Mouse (Mus musculus) intestine, postnatal 0 days (tissue): ENCODE data around the gene Lasp1. TPM values are rescaled to one million over a fixed set of nuclear protein-coding genes. Genes with fewer than 3 reads are reported as not detected.

Experiments
- ATAC-seq: fragments of 200-750 bp; cut with Nextera tagmentation; 2 replicates; pipeline ENCODE4 v1.8.0; 2017; ENCODE audit warnings: mild to moderate bottlenecking, moderate TSS enrichment, moderate library complexity
- H3K27ac ChIP-seq: fragments of 300-500 bp; sonication (generic); 2 replicates; pipeline ENCODE4 v1.5.1; 2014; ENCODE audit warnings: mild to moderate bottlenecking, low read depth, low read length, moderate library complexity
- H3K27me3 ChIP-seq: fragments of 300-500 bp; sonication (generic); replicated peaks from 2 replicates; pipeline ENCODE4 v1.6.1; 2014; ENCODE audit warnings: low read length, mixed read lengths; ENCODE audit not compliant: control insufficient read depth, insufficient read depth
- H3K36me3 ChIP-seq: fragments of 300-500 bp; sonication (generic); 2 replicates; pipeline ENCODE4 v1.6.1; 2014; ENCODE audit warnings: mild to moderate bottlenecking, moderate library complexity; ENCODE audit not compliant: control insufficient read depth, insufficient read depth
- H3K4me1 ChIP-seq: fragments of 300-500 bp; sonication (generic); replicated peaks from 2 replicates; pipeline ENCODE4 v1.6.1; 2014; ENCODE audit warnings: antibody characterized with exemption, low read length, mixed read lengths; ENCODE audit not compliant: control insufficient read depth, insufficient read depth
- H3K4me2 ChIP-seq: fragments of 300-500 bp; sonication (generic); replicated peaks from 2 replicates; pipeline ENCODE4 v1.6.1; 2014; ENCODE audit warnings: low read depth, mild to moderate bottlenecking, moderate library complexity
- H3K4me3 ChIP-seq: fragments of 300-500 bp; sonication (generic); 2 replicates; pipeline ENCODE4 v1.5.1; 2014; ENCODE audit warnings: low read depth, low read length
- H3K9ac ChIP-seq: fragments of 300-500 bp; sonication (generic); 2 replicates; pipeline ENCODE4 v1.6.1; 2014; ENCODE audit warnings: mild to moderate bottlenecking, low read depth, low read length
- H3K9me3 ChIP-seq: fragments of 300-500 bp; sonication (generic); 2 replicates; pipeline ENCODE4 v1.6.1; 2016; ENCODE audit warnings: mixed run types; ENCODE audit not compliant: control insufficient read depth
- CTCF ChIP-seq: sonication (generic); IDR thresholded peaks from 2 replicates; pipeline ENCODE4 v1.5.1; 2016; ENCODE audit warnings: low read depth, mild to moderate bottlenecking, control low read depth, antibody characterized with exemption, moderate library complexity
- WGBS: fragments of 180-500 bp; shearing (Covaris S2); extraction: QIAGEN DNeasy Blood & Tissue Kit; methylation state at CpG from one replicate; pipeline ENCODE4 v1.1.7; 2014; 5-methylcytosine and 5-hydroxymethylcytosine counted together
- polyA plus RNA-seq: library from polyadenylated mRNA; unstranded; fragments of >200 nt; fragmentation: Nextera tagmentation; extraction: Ambion mirVana; gene quantifications from 2 replicates; pipeline ENCODE4 v1.2.1, GENCODE M21; 2015

The Lasp1 gene
- polyA plus RNA-seq, 1 experiment from 2014 or later, result 98.2 TPM

GRCm38 (mm10) chr11:97874396-97874795, 75.6 kb downstream of the Lasp1 start:
- H3K36me3 ChIP-seq, result no peaks in the 10 kb centered on the region
- no peak overlapping the region for H3K9ac ChIP-seq
- no peak for TF ChIP-seq CTCF
- no peak overlapping the region for H3K4me2 ChIP-seq
- no peaks in the 10 kb centered on the region for H3K9me3 ChIP-seq
- 94% methylated on average over 1 of the region's 1 CpGs for WGBS
- no peak for ATAC-seq
- no peak overlapping the region for H3K27ac ChIP-seq
- H3K4me3 ChIP-seq, result no peak overlapping the region
- H3K4me1 ChIP-seq, result no peaks in the 10 kb centered on the region
- no peaks in the 10 kb centered on the region for H3K27me3 ChIP-seq

GRCm38 (mm10) chr11:97877341-97877740, 78.5 kb downstream of the Lasp1 start:
- 80% methylated on average over 2 of the region's 2 CpGs for WGBS
- no peak overlapping the region for H3K9ac ChIP-seq
- H3K4me3 ChIP-seq, result no peak overlapping the region
- no peaks in the 10 kb centered on the region for H3K27me3 ChIP-seq
- H3K27ac ChIP-seq, result no peak overlapping the region
- no peaks in the 10 kb centered on the region for H3K36me3 ChIP-seq
- ATAC-seq, result no peak
- no peak overlapping the region for H3K4me2 ChIP-seq
- H3K4me1 ChIP-seq, result no peaks in the 10 kb centered on the region
- no peak for TF ChIP-seq CTCF
- H3K9me3 ChIP-seq, result no peaks in the 10 kb centered on the region

- ATAC-seq, result no peak
- H3K27me3 ChIP-seq, result no peaks in the 10 kb centered on the region
- no peak overlapping the region for H3K4me3 ChIP-seq
- H3K4me2 ChIP-seq, result no peak overlapping the region
- no peak overlapping the region for H3K9ac ChIP-seq
- TF ChIP-seq CTCF, result no peak
- H3K36me3 ChIP-seq, result no peaks in the 10 kb centered on the region
- 92% methylated on average over 4 of the region's 4 CpGs for WGBS
- no peaks in the 10 kb centered on the region for H3K4me1 ChIP-seq
- no peak overlapping the region for H3K27ac ChIP-seq
- no peaks in the 10 kb centered on the region for H3K9me3 ChIP-seq
Measured at GRCm38 (mm10) chr11:97880362-97880761, 81.6 kb downstream of the Lasp1 start.

GRCm38 (mm10) chr11:97883542-97883917, 84.7 kb downstream of the Lasp1 start:
- peak; percentile 60 for ATAC-seq
- WGBS, result 3% methylated on average over 26 of the region's 26 CpGs
- TF ChIP-seq CTCF, result no peak

GRCm38 (mm10) chr11:97883918-97884600, 85.3 kb downstream of the Lasp1 start, which contains the start of gene Fbxo47:
TSS of gene Fbxo47 (minus strand) at chr11:97884154.
- TF ChIP-seq CTCF, result peak; percentile 81
- Histone ChIP-seq H3K36me3 (no peaks in the 10 kb centered on the region), H3K27me3 (no peaks in the 10 kb centered on the region), H3K9ac (peak within 1 kb of the TSS; percentile 64), H3K4me3 (peak within 1 kb of the TSS; percentile 60), H3K27ac (peak within 1 kb of the TSS; percentile 88), H3K4me2 (peak within 1 kb of the TSS; percentile 63), H3K4me1 (no peaks in the 10 kb centered on the region), H3K9me3 (no peaks in the 10 kb centered on the region)
- ATAC-seq, result peak; percentile 93
- under 1% methylated on average over 37 of the region's 37 CpGs for WGBS

More at GRCm38 (mm10) chr11:97883542-97883917, 84.7 kb downstream of the Lasp1 start:
- no peaks in the 10 kb centered on the region for H3K27me3 ChIP-seq
- peak overlapping the region; percentile 63 for H3K4me2 ChIP-seq
- no peaks in the 10 kb centered on the region for H3K4me1 ChIP-seq
- no peaks in the 10 kb centered on the region for H3K9me3 ChIP-seq
- peak overlapping the region; percentile 64 for H3K9ac ChIP-seq
- peak overlapping the region; percentile 88 for H3K27ac ChIP-seq
- H3K36me3 ChIP-seq, result no peaks in the 10 kb centered on the region
- H3K4me3 ChIP-seq, result peak overlapping the region; percentile 60

- no peak for TF ChIP-seq CTCF
Measured at GRCm38 (mm10) chr11:97884601-97885185, 85.9 kb downstream of the Lasp1 start.

More at GRCm38 (mm10) chr11:97884601-97885185, 85.9 kb downstream of the Lasp1 start:
- H3K36me3 ChIP-seq, result no peaks in the 10 kb centered on the region
- H3K4me1 ChIP-seq, result no peaks in the 10 kb centered on the region
- peak overlapping the region; percentile 63 for H3K4me2 ChIP-seq
- peak overlapping the region; percentile 60 for H3K4me3 ChIP-seq
- ATAC-seq, result no peak
- peak overlapping the region; percentile 88 for H3K27ac ChIP-seq
- WGBS, result 28% methylated on average over 7 of the region's 7 CpGs
- no peaks in the 10 kb centered on the region for H3K27me3 ChIP-seq
- no peaks in the 10 kb centered on the region for H3K9me3 ChIP-seq
- H3K9ac ChIP-seq, result peak overlapping the region; percentile 64
